Mouse (Mus musculus) embryo, embryonic 11.5 days (tissue): ENCODE data around the gene Pmvk.

ENCODE experiments used
- DNase-seq: peaks from one replicate; pipeline ENCODE4 v3.0.0-alpha.2; 2012; ENCODE audit warnings: low read depth, low spot score

Gene Pmvk

GRCm38 (mm10) chr3:89479055-89479454 is 24.7 kb downstream of the Pmvk start:
- no peak for DNase-seq

GRCm38 (mm10) chr3:89481488-89481887 is 27.1 kb downstream of the Pmvk start:
- no peak for DNase-seq

- no peak for DNase-seq
These were observed 27.9 kb downstream of the Pmvk start for GRCm38 (mm10) chr3:89482249-89482648.

GRCm38 (mm10) chr3:89484766-89485524 is 30.6 kb downstream of the Pmvk start:
- peak; percentile 67 for DNase-seq

GRCm38 (mm10) chr3:89486111-89486510 is 31.8 kb downstream of the Pmvk start:
- DNase-seq = no peak

- no peak for DNase-seq
These were observed 32.8 kb downstream of the Pmvk start for GRCm38 (mm10) chr3:89486916-89487702.

GRCm38 (mm10) chr3:89490790-89491189 is 36.4 kb downstream of the Pmvk start:
- DNase-seq = no peak

GRCm38 (mm10) chr3:89491559-89491958 is 37.2 kb downstream of the Pmvk start:
- DNase-seq = no peak

GRCm38 (mm10) chr3:89492701-89493151 is 38.4 kb downstream of the Pmvk start:
- DNase-seq = no peak

- DNase-seq = no peak
These were observed 40.3 kb downstream of the Pmvk start for GRCm38 (mm10) chr3:89494630-89495029.

- DNase-seq = no peak
These were observed 42.0 kb downstream of the Pmvk start for GRCm38 (mm10) chr3:89496366-89496765.

GRCm38 (mm10) chr3:89499696-89500095 is 45.4 kb downstream of the Pmvk start:
- no peak for DNase-seq

- no peak for DNase-seq
These were observed 47.1 kb downstream of the Pmvk start for GRCm38 (mm10) chr3:89501486-89501885.

- no peak for DNase-seq
These were observed 48.2 kb downstream of the Pmvk start for GRCm38 (mm10) chr3:89502551-89502950.

GRCm38 (mm10) chr3:89508041-89508440 is 53.7 kb downstream of the Pmvk start:
- DNase-seq = no peak

- no peak for DNase-seq
These were observed 56.6 kb downstream of the Pmvk start for GRCm38 (mm10) chr3:89510979-89511378.

- no peak for DNase-seq
These were observed 57.1 kb downstream of the Pmvk start for GRCm38 (mm10) chr3:89511400-89511799.

GRCm38 (mm10) chr3:89512225-89512624 is 57.9 kb downstream of the Pmvk start:
- no peak for DNase-seq

- no peak for DNase-seq
These were observed 61.1 kb downstream of the Pmvk start for GRCm38 (mm10) chr3:89515444-89515843.

- DNase-seq = no peak
These were observed 62.0 kb downstream of the Pmvk start for GRCm38 (mm10) chr3:89516321-89516720.
